Mouse (Mus musculus) ovary, postnatal 10 days (tissue): ENCODE results near the gene Pgk1.

Experiments used
- DNase-seq: peaks from one replicate; pipeline ENCODE4 v3.0.0; 2022; ENCODE audit warnings: low spot score

Gene Pgk1

DNA sequence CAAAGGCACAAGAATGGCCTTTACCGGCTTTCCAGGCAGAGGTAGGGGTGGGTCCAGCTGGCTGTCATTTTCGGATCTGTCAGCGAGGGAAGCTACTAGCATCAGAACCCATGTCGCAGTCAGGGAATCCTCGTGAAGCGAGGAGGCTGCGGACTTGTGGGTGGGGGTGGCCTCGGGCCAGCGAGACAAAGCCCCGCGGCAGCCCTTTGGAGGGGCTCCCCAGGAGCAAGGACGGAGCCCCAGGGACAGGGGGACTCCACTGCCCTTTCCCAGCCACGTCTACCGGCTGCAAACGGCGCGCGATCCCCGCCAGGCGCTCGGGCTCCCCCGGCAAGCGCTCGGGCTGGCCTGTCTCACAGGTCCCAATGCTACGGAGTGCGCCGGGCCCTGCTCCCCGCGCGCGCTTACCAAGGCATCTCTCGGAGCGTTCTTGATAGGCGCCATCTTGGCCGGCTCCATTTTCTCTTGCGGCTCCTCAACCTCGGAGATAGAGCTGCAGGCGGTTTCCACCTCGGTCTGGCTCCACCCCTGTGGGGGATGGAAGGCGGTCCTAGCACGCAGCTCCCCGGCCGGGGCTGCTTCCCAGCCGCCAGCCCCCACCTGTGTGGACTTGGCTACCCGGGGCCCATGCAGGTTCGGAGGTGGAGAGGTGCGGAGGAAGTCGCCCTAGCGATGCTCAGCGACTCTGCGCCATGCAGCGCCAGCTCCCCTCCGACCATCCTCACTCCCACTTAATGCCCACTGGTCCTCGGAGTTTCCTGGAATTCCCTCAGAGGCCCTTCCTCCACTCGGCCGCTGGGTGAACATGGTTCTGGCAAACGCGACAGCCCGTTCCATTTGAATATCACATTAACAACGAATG lies 32.5 kb downstream of the Pgk1 start:
- DNase-seq: peak; percentile 45

DNA sequence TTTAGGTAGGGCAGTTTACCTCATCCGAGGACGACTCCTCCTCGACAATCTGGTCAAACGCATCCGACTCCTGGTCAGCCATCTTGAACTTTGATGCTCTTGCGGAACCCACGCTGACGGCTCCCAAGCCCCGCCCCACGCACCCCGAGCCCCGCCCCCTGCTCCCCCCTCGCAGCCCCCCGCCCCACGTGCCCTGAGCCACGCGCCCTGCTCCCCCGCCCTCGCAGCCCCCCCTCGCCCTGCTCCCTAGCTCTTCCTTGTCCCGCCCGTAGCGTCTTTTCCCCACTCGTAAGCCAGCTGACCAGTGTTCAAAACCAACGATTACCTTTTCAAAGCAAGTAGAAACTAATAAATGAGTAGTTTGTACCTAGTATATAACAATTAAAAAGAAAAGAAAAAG lies 34.2 kb downstream of the Pgk1 start, which contains the start of gene Taf9b:
Gene Taf9b, minus strand, starts transcription at position 101 of the 400 bp plus-strand sequence.
- DNase-seq: no peak
